Mouse (Mus musculus): ENCODE measurements at regions not wholly inside any gene's neighbourhood (a gene's known extent, or its start where the extent isn't known, plus 50 kb on each side); places are given as distances from the start of the nearest gene placed in this dataset.

- Histone ChIP-seq H3K4me2 (ENCODE audit: low read depth, low read length, poor library complexity, severe bottlenecking) (no peak overlapping the region), H3K27me3 (ENCODE audit: insufficient read depth, low read length) (no peaks in the 10 kb centered on the region), H3K9ac (replicated peaks; ENCODE audit: low read length, poor library complexity, severe bottlenecking) (no peak overlapping the region), H3K36me3 (ENCODE audit: insufficient read depth, low read length) (no peaks in the 10 kb centered on the region), H3K4me3 (ENCODE audit: low read depth, low read length) (no peak overlapping the region), H3K27ac (ENCODE audit: low read depth, low read length) (no peak overlapping the region), H3K4me1 (ENCODE audit: insufficient read depth, low read length) (no peaks in the 10 kb centered on the region), H3K9me3 (ENCODE audit: low read length) (0 out of 2 replicates have a peak, but pooled peaks cover 7% of the 10 kb centered on the region)
- no peak for ATAC-seq (ENCODE audit: low FRiP score)
- no peak for DNase-seq (ENCODE audit: low spot score)
- no peak for TF ChIP-seq CTCF (IDR thresholded peaks at IDR 0.05)
Observed at GRCm38 (mm10) chr4:17299131-17299530, 2306.1 kb upstream of the Gm12353 start.

GRCm38 (mm10) chr4:17319061-17319460 is 2286.2 kb upstream of the Gm12353 start:
- no peak for TF ChIP-seq CTCF (IDR thresholded peaks at IDR 0.05)
- no peak for DNase-seq (ENCODE audit: low spot score)
- no peak overlapping the region for H3K9ac ChIP-seq (replicated peaks; ENCODE audit: low read length, poor library complexity, severe bottlenecking)
- no peaks in the 10 kb centered on the region for H3K36me3 ChIP-seq (ENCODE audit: insufficient read depth, low read length)
- H3K9me3 ChIP-seq (ENCODE audit: low read length), result no peaks in the 10 kb centered on the region
- no peaks in the 10 kb centered on the region for H3K4me1 ChIP-seq (ENCODE audit: insufficient read depth, low read length)
- H3K27me3 ChIP-seq (ENCODE audit: insufficient read depth, low read length), result no peaks in the 10 kb centered on the region
- no peak for ATAC-seq (ENCODE audit: low FRiP score)
- H3K4me3 ChIP-seq (ENCODE audit: low read depth, low read length), result no peak overlapping the region
- no peak overlapping the region for H3K27ac ChIP-seq (ENCODE audit: low read depth, low read length)
- no peak overlapping the region for H3K4me2 ChIP-seq (ENCODE audit: low read depth, low read length, poor library complexity, severe bottlenecking)

- H3K9ac ChIP-seq (replicated peaks; ENCODE audit: low read length, poor library complexity, severe bottlenecking), result no peak overlapping the region
- no peak overlapping the region for H3K4me2 ChIP-seq (ENCODE audit: low read depth, low read length, poor library complexity, severe bottlenecking)
- no peaks in the 10 kb centered on the region for H3K9me3 ChIP-seq (ENCODE audit: low read length)
- WGBS, result 28% methylated on average over 1 of the region's 1 CpGs
- peak; percentile 34; the same call in 1 of the 2 replicates for ATAC-seq (ENCODE audit: low FRiP score)
- H3K36me3 ChIP-seq (ENCODE audit: insufficient read depth, low read length), result no peaks in the 10 kb centered on the region
- no peak overlapping the region for H3K4me3 ChIP-seq (ENCODE audit: low read depth, low read length)
- H3K27me3 ChIP-seq (ENCODE audit: insufficient read depth, low read length), result no peaks in the 10 kb centered on the region
- H3K27ac ChIP-seq (ENCODE audit: low read depth, low read length), result no peak overlapping the region
- TF ChIP-seq CTCF (IDR thresholded peaks at IDR 0.05), result no peak
- H3K4me1 ChIP-seq (ENCODE audit: insufficient read depth, low read length), result no peaks in the 10 kb centered on the region
- no peak for DNase-seq (ENCODE audit: low spot score)
Observed at GRCm38 (mm10) chr4:17348026-17348425, 2257.2 kb upstream of the Gm12353 start.

- WGBS, result 77% methylated on average over 2 of the region's 2 CpGs
- DNase-seq (ENCODE audit: low spot score) (no peak), ATAC-seq (ENCODE audit: low FRiP score) (no peak)
- H3K9me3 ChIP-seq (ENCODE audit: low read length), result peaks cover 3% of the 10 kb centered on the region; the same call in 1 of the 2 replicates
- no peaks in the 10 kb centered on the region for H3K27me3 ChIP-seq (ENCODE audit: insufficient read depth, low read length)
- no peaks in the 10 kb centered on the region for H3K4me1 ChIP-seq (ENCODE audit: insufficient read depth, low read length)
- H3K4me3 ChIP-seq (ENCODE audit: low read depth, low read length), result no peak overlapping the region
- no peak overlapping the region for H3K9ac ChIP-seq (replicated peaks; ENCODE audit: low read length, poor library complexity, severe bottlenecking)
- H3K27ac ChIP-seq (ENCODE audit: low read depth, low read length), result no peak overlapping the region
- H3K4me2 ChIP-seq (ENCODE audit: low read depth, low read length, poor library complexity, severe bottlenecking), result no peak overlapping the region
- no peaks in the 10 kb centered on the region for H3K36me3 ChIP-seq (ENCODE audit: insufficient read depth, low read length)
- no peak for TF ChIP-seq CTCF (IDR thresholded peaks at IDR 0.05)
Observed at GRCm38 (mm10) chr4:17360796-17361195, 2244.5 kb upstream of the Gm12353 start.
